Mouse (Mus musculus) thymus, adult 2 months (tissue): Measurements from ENCODE around the gene Cfap97d1. TPM values are rescaled to one million over a fixed set of nuclear protein-coding genes. Genes with fewer than 3 reads are reported as not detected.

Experiments used
- DNase-seq: peaks from one replicate; pipeline ENCODE4 v3.0.0; 2021
- H3K27ac ChIP-seq: fragments of 200-500 bp; 2 replicates; pipeline ENCODE4 v1.5.1; 2012; ENCODE audit warnings: low read length, control low read depth; ENCODE audit not compliant: control insufficient read depth, insufficient read depth
- H3K27me3 ChIP-seq: fragments of 200-500 bp; 2 replicates; pipeline ENCODE4 v1.6.1; 2012; ENCODE audit warnings: mild to moderate bottlenecking, low read length, moderate library complexity, mixed read lengths; ENCODE audit not compliant: control insufficient read depth, insufficient read depth
- H3K36me3 ChIP-seq: fragments of 200-500 bp; 2 replicates; pipeline ENCODE4 v1.6.1; 2012; ENCODE audit warnings: mild to moderate bottlenecking, low read length, moderate library complexity; ENCODE audit not compliant: control insufficient read depth, insufficient read depth
- H3K4me1 ChIP-seq: fragments of 200-500 bp; replicated peaks from 2 replicates; pipeline ENCODE4 v1.6.1; 2012; ENCODE audit warnings: low read length; ENCODE audit not compliant: control insufficient read depth, insufficient read depth
- H3K4me3 ChIP-seq: fragments of 200-500 bp; 2 replicates; pipeline ENCODE4 v1.5.1; 2012; ENCODE audit warnings: mild to moderate bottlenecking, low read length, control low read depth, moderate library complexity; ENCODE audit not compliant: control insufficient read depth, insufficient read depth
- CTCF ChIP-seq: fragments of 200-500 bp; IDR thresholded peaks from 2 replicates; pipeline ENCODE4 v1.5.1; 2012; ENCODE audit warnings: mild to moderate bottlenecking, control low read depth, low read length, moderate library complexity, borderline replicate concordance; ENCODE audit not compliant: control insufficient read depth, poor library complexity, insufficient read depth; ENCODE audit errors: extremely low read depth
- POLR2A ChIP-seq: fragments of 200-500 bp; IDR thresholded peaks from 2 replicates; pipeline ENCODE4 v1.6.1; 2012; ENCODE audit warnings: mild to moderate bottlenecking, low read length, control low read depth, moderate library complexity; ENCODE audit not compliant: control insufficient read depth, poor library complexity, insufficient read depth; ENCODE audit errors: extremely low read depth
- WGBS: fragments of 180-500 bp; shearing (Covaris S2); methylation state at CpG from one replicate; pipeline ENCODE4 v1.1.7; 2018; 5-methylcytosine and 5-hydroxymethylcytosine counted together
- polyA plus RNA-seq: library from polyadenylated mRNA; depleted of rRNA; stranded (reverse); fragments of >200 nt; gene quantifications from 2 replicates; pipeline ENCODE4 v1.2.3, GENCODE M21; 2012

Gene Cfap97d1
- polyA plus RNA-seq, 1 experiment, result not detected

GRCm38 (mm10) chr11:102006271-102006670 lies 22.2 kb downstream of the Cfap97d1 start:
- Histone ChIP-seq H3K4me1 (no peaks in the 10 kb centered on the region), H3K36me3 (no peaks in the 10 kb centered on the region), H3K27me3 (no peaks in the 10 kb centered on the region), H3K27ac (no peak overlapping the region), H3K4me3 (no peak overlapping the region)
- WGBS, result 93% methylated on average over 9 of the region's 9 CpGs
- no peak for DNase-seq
- TF ChIP-seq POLR2A, result no peak
- TF ChIP-seq CTCF, result no peak

- Histone ChIP-seq H3K27ac (no peak overlapping the region), H3K36me3 (no peaks in the 10 kb centered on the region), H3K27me3 (no peaks in the 10 kb centered on the region), H3K4me1 (no peaks in the 10 kb centered on the region), H3K4me3 (no peak overlapping the region)
- 91% methylated on average over 5 of the region's 5 CpGs for WGBS
- no peak for DNase-seq
- TF ChIP-seq POLR2A (no peak), CTCF (no peak)
These were observed 22.6 kb downstream of the Cfap97d1 start for GRCm38 (mm10) chr11:102006688-102007087.

GRCm38 (mm10) chr11:102008372-102008771 lies 24.3 kb downstream of the Cfap97d1 start:
- Histone ChIP-seq H3K27ac (no peak overlapping the region), H3K4me3 (no peak overlapping the region), H3K36me3 (no peaks in the 10 kb centered on the region), H3K27me3 (no peaks in the 10 kb centered on the region), H3K4me1 (no peaks in the 10 kb centered on the region)
- no peak for TF ChIP-seq POLR2A
- TF ChIP-seq CTCF, result no peak
- 87% methylated on average over 8 of the region's 8 CpGs for WGBS
- no peak for DNase-seq

- DNase-seq, result no peak
- no peaks in the 10 kb centered on the region for H3K36me3 ChIP-seq
- H3K4me1 ChIP-seq, result no peaks in the 10 kb centered on the region
- no peak overlapping the region for H3K27ac ChIP-seq
- no peaks in the 10 kb centered on the region for H3K27me3 ChIP-seq
- 74% methylated on average over 15 of the region's 15 CpGs for WGBS
- H3K4me3 ChIP-seq, result no peak overlapping the region
- TF ChIP-seq CTCF (no peak), POLR2A (no peak)
These were observed 25.0 kb downstream of the Cfap97d1 start for GRCm38 (mm10) chr11:102008954-102009637.

GRCm38 (mm10) chr11:102010140-102010539 lies 26.1 kb downstream of the Cfap97d1 start:
- Histone ChIP-seq H3K27me3 (no peaks in the 10 kb centered on the region), H3K4me3 (no peak overlapping the region), H3K27ac (no peak overlapping the region), H3K4me1 (no peaks in the 10 kb centered on the region), H3K36me3 (no peaks in the 10 kb centered on the region)
- WGBS, result 94% methylated on average over 13 of the region's 13 CpGs
- no peak for DNase-seq
- TF ChIP-seq CTCF, result no peak
- TF ChIP-seq POLR2A, result no peak

DNA sequence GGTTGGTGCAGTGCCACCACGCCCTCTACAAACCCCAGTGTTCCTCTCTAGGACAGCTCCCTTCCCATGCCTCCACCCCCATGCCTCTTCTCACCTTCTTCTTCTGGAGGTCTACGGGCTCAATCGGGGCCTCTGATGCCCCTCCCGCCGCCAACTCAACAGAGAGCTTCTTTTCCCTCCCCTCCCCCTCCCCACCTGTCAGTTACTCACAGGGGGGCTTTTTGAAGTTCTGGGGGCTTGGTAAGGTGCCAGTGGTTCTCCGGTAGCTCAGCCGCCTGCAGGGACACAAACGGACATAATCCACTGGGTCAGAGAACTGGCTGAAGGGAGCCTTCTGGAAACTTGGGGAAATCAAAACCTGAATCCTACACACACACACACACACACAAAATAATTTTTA lies 27.4 kb downstream of the Cfap97d1 start:
- H3K27me3 ChIP-seq, result no peaks in the 10 kb centered on the region
- DNase-seq, result no peak
- no peaks in the 10 kb centered on the region for H3K4me1 ChIP-seq
- no peak overlapping the region for H3K27ac ChIP-seq
- H3K36me3 ChIP-seq, result no peaks in the 10 kb centered on the region
- TF ChIP-seq POLR2A, result no peak
- no peak for TF ChIP-seq CTCF
- H3K4me3 ChIP-seq, result no peak overlapping the region
- 87% methylated on average over 8 of the region's 8 CpGs for WGBS

GRCm38 (mm10) chr11:102013201-102013600 lies 29.1 kb downstream of the Cfap97d1 start:
- no peak for TF ChIP-seq POLR2A
- TF ChIP-seq CTCF, result no peak
- H3K4me1 ChIP-seq, result no peaks in the 10 kb centered on the region
- 89% methylated on average over 8 of the region's 8 CpGs for WGBS
- H3K36me3 ChIP-seq, result no peaks in the 10 kb centered on the region
- no peak overlapping the region for H3K4me3 ChIP-seq
- no peak for DNase-seq
- no peaks in the 10 kb centered on the region for H3K27me3 ChIP-seq
- H3K27ac ChIP-seq, result no peak overlapping the region
